Mouse (Mus musculus): ENCODE results near the gene Htatsf1. TPM values are rescaled to one million over a fixed set of nuclear protein-coding genes. Genes with fewer than 3 reads are reported as not detected.

The Htatsf1 gene
- polyA plus RNA-seq, 1 experiment from 2014 or later: 60.6 TPM

DNA sequence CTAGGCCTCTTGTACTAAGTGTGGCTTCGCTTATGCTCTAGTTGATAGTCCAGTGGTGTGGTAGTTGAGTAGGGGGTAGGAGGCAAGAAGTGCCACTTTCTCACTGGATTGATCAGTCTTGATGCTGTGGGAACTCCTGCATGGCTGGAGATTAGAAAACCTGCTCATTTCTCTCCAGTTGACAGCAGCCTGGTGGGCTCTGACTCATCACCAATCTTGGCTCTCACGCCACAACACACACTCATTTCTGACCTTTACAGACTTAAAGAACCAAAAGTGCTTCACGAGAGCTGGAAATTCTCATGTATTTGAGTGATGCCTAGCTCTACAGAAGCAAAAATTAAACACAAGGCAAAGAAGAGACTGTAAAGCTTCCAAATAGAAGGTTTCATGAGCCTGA is 53.6 kb downstream of the Htatsf1 start:
- Histone ChIP-seq H3K27me3 (ENCODE audit: control insufficient read depth, insufficient read depth, low read length) (no peaks in the 10 kb centered on the region), H3K4me1 (ENCODE audit: control insufficient read depth, insufficient read depth, low read length) (no peaks in the 10 kb centered on the region), H3K4me2 (no peak overlapping the region), H3K9me3 (replicated peaks; ENCODE audit: control insufficient read depth, low read length) (no peaks in the 10 kb centered on the region), H3K9ac (ENCODE audit: low read depth, low read length) (no peak overlapping the region), H3K4me3 (ENCODE audit: low read depth, low read length) (no peak overlapping the region), H3K36me3 (ENCODE audit: control insufficient read depth, insufficient read depth, low read length) (no peaks in the 10 kb centered on the region), H3K27ac (ENCODE audit: low read depth, low read length) (no peak overlapping the region)
- 76% methylated on average over 3 of the region's 3 CpGs for WGBS (ENCODE audit: insufficient replicate concordance)
- ATAC-seq (replicated peaks; ENCODE audit: insufficient number of reproducible peaks, low FRiP score, low TSS enrichment): no peak

Other genes with a start within 250 kb of the Htatsf1 start
- gene Map7d3, start 231.3 kb upstream of the Htatsf1 start, polyA plus RNA-seq (2014; fragmentation: Nextera tagmentation; extraction: Ambion mirVana): 1.3 and 1.8 TPM in 2 replicates
- gene Adgrg4, start 183.4 kb upstream of the Htatsf1 start, polyA plus RNA-seq (2014; fragmentation: Nextera tagmentation; extraction: Ambion mirVana): not detected in 2 replicates
- gene Brs3, start 10.5 kb upstream of the Htatsf1 start, polyA plus RNA-seq (2014; fragmentation: Nextera tagmentation; extraction: Ambion mirVana): not detected in 2 replicates
- gene Vgll1, start 34.5 kb downstream of the Htatsf1 start, polyA plus RNA-seq (2014; fragmentation: Nextera tagmentation; extraction: Ambion mirVana): 0.09 TPM in 1 of 2 replicates, not detected in the other
- not detected in 2 replicates for gene Cd40lg, start 158.6 kb downstream of the Htatsf1 start, polyA plus RNA-seq (2014; fragmentation: Nextera tagmentation; extraction: Ambion mirVana)